Mouse (Mus musculus) stomach, embryonic 16.5 days (tissue): ENCODE data around the gene Chrna4. TPM values are rescaled to one million over a fixed set of nuclear protein-coding genes. Genes with fewer than 3 reads are reported as not detected.
A peak's percentile ranks its signal among the peaks of the same experiment; 100 is the strongest.

Experiments
- ATAC-seq: fragments of 200-750 bp; cut with Nextera tagmentation; 2 replicates; pipeline ENCODE4 v1.8.0; 2017; ENCODE audit warnings: moderate number of reproducible peaks, moderate TSS enrichment; ENCODE audit not compliant: insufficient read depth, low FRiP score
- H3K27ac ChIP-seq: fragments of 300-500 bp; sonication (generic); 2 replicates; pipeline ENCODE4 v1.5.1; 2014; ENCODE audit warnings: low read length
- H3K27me3 ChIP-seq: fragments of 300-500 bp; sonication (generic); 2 replicates; pipeline ENCODE4 v1.6.1; 2014; ENCODE audit warnings: low read length, control low read depth, mixed read lengths; ENCODE audit not compliant: control insufficient read depth, insufficient read depth
- H3K36me3 ChIP-seq: fragments of 300-500 bp; sonication (generic); 2 replicates; pipeline ENCODE4 v1.6.1; 2014; ENCODE audit warnings: low read length; ENCODE audit not compliant: control insufficient read depth, insufficient read depth
- H3K4me1 ChIP-seq: fragments of 300-500 bp; sonication (generic); 2 replicates; pipeline ENCODE4 v1.6.1; 2014; ENCODE audit warnings: low read length, control low read depth, mixed read lengths; ENCODE audit not compliant: control insufficient read depth, insufficient read depth
- H3K4me2 ChIP-seq: fragments of 300-500 bp; sonication (generic); 2 replicates; pipeline ENCODE4 v1.6.1; 2014; ENCODE audit warnings: low read depth, low read length, mixed read lengths
- H3K4me3 ChIP-seq: fragments of 300-500 bp; sonication (generic); replicated peaks from 2 replicates; pipeline ENCODE4 v1.5.1; 2014; ENCODE audit warnings: mild to moderate bottlenecking, low read length
- H3K9ac ChIP-seq: fragments of 300-500 bp; sonication (generic); 2 replicates; pipeline ENCODE4 v1.6.1; 2014; ENCODE audit warnings: low read length
- H3K9me3 ChIP-seq: fragments of 300-500 bp; sonication (generic); replicated peaks from 2 replicates; pipeline ENCODE4 v1.6.1; 2016; ENCODE audit warnings: low read length, control low read depth; ENCODE audit not compliant: control insufficient read depth
- WGBS: fragments of 180-500 bp; shearing (Covaris S2); extraction: QIAGEN DNeasy Blood & Tissue Kit; methylation state at CpG from one replicate; pipeline ENCODE4 v1.1.7; 2014; 5-methylcytosine and 5-hydroxymethylcytosine counted together
- polyA plus RNA-seq: library from polyadenylated mRNA; unstranded; fragments of >200 nt; fragmentation: Nextera tagmentation; extraction: Ambion mirVana; gene quantifications from 2 replicates; pipeline ENCODE4 v1.2.1, GENCODE M21; 2015

Chrna4 gene
- 0.81 and 1.2 TPM in 2 replicates for polyA plus RNA-seq

DNA sequence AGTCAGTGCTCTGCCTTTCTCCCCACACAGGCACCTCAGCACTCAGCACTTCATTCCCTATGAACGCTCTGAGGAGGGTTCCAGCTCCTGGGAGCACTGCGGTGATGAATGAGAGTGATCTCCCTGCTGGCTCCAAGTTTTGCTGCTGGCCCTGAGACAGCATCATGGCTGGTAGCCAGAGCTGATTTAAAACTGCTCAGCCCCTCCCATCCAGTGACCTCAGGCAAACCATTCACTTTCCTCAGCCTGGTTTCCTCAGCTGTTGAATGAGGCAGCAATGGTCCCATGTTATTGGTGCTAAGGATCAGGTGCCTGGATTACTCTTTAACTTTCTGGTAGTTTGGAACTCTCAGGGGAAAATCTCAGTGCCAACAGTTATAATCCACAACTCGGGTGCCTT is at the start of gene Chrna4:
Gene Chrna4 (minus strand): TSS at position 110 of the 400 bp plus-strand sequence.
- H3K27me3 ChIP-seq: peaks cover 25% of the 10 kb centered on the region
- ATAC-seq: peak; percentile 28; the same call in 1 of the 2 replicates
- H3K4me3 ChIP-seq: no peak within 1 kb of the TSS
- no peak within 1 kb of the TSS for H3K4me2 ChIP-seq
- no peaks in the 10 kb centered on the region for H3K9me3 ChIP-seq
- no peaks in the 10 kb centered on the region for H3K36me3 ChIP-seq
- H3K9ac ChIP-seq: no peak within 1 kb of the TSS
- WGBS: 32% methylated on average over 3 of the region's 3 CpGs
- no peak within 1 kb of the TSS for H3K27ac ChIP-seq
- H3K4me1 ChIP-seq: peaks cover 16% of the 10 kb centered on the region; the same call in 1 of the 2 replicates

DNA sequence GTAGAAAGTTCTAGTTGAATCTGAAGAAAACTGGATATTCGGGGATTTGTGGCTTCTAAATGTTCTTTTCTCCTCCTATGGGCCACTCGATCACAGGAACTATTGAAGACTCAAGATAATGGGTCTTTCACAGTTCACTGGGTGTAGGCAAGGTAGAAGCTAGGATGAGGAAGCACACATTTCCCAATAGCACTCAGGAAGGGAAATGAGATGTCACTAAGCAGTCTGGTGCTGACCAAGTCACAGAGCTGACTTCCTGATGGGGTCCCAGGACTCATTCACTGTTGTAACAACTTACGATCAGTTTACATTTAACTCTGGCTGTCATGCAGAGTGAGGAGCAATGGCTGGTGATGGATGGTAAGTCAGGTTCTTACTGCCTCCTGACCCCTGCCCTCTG is 46.8 kb upstream of the Chrna4 start:
- Histone ChIP-seq H3K9me3 (no peaks in the 10 kb centered on the region), H3K9ac (no peak overlapping the region), H3K27me3 (no peaks in the 10 kb centered on the region), H3K4me1 (no peaks in the 10 kb centered on the region), H3K27ac (no peak overlapping the region), H3K4me2 (no peak overlapping the region), H3K36me3 (no peaks in the 10 kb centered on the region), H3K4me3 (no peak overlapping the region)
- ATAC-seq: no peak
- 58% methylated on average over 3 of the region's 3 CpGs for WGBS

DNA sequence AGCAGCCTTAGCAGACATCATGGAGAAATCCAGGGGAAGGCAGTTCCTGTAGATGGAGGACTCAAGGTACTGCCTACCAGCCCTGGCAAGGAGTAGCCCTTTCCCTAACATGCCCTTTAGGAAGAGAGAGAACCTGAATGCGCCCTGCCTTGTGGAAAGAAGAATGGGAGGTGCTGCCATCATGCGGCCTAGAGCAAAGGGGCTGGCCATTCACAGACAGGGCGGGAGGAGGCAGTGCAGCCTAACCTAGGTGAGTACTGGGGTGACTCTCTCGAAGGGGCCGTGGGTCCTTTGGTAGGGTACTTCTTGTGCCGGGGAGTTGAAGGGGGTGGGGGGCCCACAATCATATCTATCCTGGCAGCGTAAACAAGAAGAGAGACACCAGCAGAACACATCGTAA is 41.7 kb upstream of the Chrna4 start:
- Histone ChIP-seq H3K27me3 (no peaks in the 10 kb centered on the region), H3K9me3 (no peaks in the 10 kb centered on the region), H3K4me3 (no peak overlapping the region), H3K9ac (no peak overlapping the region), H3K27ac (no peak overlapping the region), H3K36me3 (no peaks in the 10 kb centered on the region), H3K4me1 (0 out of 2 replicates have a peak, but pooled peaks cover 7% of the 10 kb centered on the region), H3K4me2 (no peak overlapping the region)
- ATAC-seq: no peak
- WGBS: 60% methylated on average over 8 of the region's 8 CpGs

DNA sequence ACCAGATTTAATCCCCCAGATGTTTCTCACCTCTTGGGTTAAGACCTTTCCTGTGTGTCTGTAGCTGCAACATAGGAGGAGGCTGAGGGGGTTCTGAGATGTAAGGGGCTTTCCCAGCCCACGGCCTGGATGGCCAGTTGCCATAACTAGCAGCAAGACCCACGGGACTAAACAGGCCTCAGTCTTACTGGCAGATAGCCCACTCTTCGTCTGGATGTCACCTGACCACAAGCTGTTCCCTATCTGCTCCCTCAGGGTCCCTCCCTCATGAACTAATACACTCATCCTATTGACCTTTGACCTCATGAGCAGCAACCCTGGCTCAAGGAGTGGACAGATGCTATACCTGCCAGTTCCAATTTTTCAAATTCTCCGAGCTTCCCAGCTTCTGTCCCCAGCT is 40.6 kb upstream of the Chrna4 start:
- 44% methylated on average over 4 of the region's 4 CpGs for WGBS

DNA sequence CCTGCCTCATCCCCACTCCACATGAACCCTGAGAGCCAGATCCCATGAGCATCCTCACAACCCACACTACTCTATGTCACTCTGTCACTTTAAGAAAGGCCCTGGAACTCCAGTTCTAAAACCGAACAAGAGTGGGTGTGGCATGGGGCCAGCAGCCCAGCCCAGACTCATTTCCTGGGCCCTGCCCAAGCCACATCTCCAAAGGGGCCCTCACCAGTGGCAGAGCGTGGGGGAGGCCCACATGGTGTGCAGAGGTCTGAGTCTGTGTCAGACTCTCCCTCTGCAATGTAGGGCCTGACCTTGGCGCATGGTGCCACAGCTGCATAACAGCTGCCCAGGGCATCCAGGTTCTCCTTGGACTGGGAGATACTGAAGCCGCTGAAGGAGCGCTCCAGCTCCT is 37.5 kb upstream of the Chrna4 start:
- peak; percentile 34; the same call in 1 of the 2 replicates for ATAC-seq
- Histone ChIP-seq H3K27ac (no peak overlapping the region), H3K4me1 (0 out of 2 replicates have a peak, but pooled peaks cover 7% of the 10 kb centered on the region), H3K36me3 (no peaks in the 10 kb centered on the region), H3K9me3 (no peaks in the 10 kb centered on the region), H3K9ac (0 out of 2 replicates have a peak overlapping the region, but pooled peaks have one; percentile 5), H3K4me3 (no peak overlapping the region), H3K27me3 (no peaks in the 10 kb centered on the region), H3K4me2 (no peak overlapping the region)
- 57% methylated on average over 5 of the region's 5 CpGs for WGBS

More for the DNA sequence above, 40.6 kb upstream of the Chrna4 start:
- H3K4me3 ChIP-seq: no peak overlapping the region
- ATAC-seq: 0 out of 2 replicates have a peak, but pooled peaks have one; percentile 9
- H3K36me3 ChIP-seq: no peaks in the 10 kb centered on the region
- H3K9ac ChIP-seq: no peak overlapping the region
- H3K4me1 ChIP-seq: 0 out of 2 replicates have a peak, but pooled peaks cover 7% of the 10 kb centered on the region
- H3K9me3 ChIP-seq: no peaks in the 10 kb centered on the region
- H3K4me2 ChIP-seq: no peak overlapping the region
- H3K27ac ChIP-seq: no peak overlapping the region
- no peaks in the 10 kb centered on the region for H3K27me3 ChIP-seq

DNA sequence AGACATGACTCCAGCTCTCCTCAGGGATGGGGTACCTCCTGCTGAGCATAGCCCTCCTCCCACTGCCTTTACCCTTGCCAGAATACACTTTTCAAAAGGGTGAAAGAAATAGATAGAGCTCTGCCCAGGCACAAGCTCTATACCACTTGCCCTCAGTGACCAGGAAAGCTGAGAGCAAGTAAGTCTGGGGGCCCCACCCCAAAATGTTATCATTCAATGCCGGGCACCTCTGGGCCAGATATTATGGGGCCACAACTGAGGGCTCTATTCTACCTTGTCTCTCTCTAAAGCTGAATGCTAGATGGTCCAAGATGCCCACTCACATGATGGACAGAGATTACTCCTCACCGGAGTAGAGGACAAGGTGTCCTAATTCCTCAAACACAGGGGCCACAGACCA is 36.2 kb upstream of the Chrna4 start:
- H3K9ac ChIP-seq: no peak overlapping the region
- H3K27me3 ChIP-seq: no peaks in the 10 kb centered on the region
- no peaks in the 10 kb centered on the region for H3K36me3 ChIP-seq
- H3K4me2 ChIP-seq: no peak overlapping the region
- H3K9me3 ChIP-seq: no peaks in the 10 kb centered on the region
- 0 out of 2 replicates have a peak, but pooled peaks cover 7% of the 10 kb centered on the region for H3K4me1 ChIP-seq
- no peak overlapping the region for H3K4me3 ChIP-seq
- 77% methylated on average over 2 of the region's 2 CpGs for WGBS
- no peak for ATAC-seq
- H3K27ac ChIP-seq: no peak overlapping the region

DNA sequence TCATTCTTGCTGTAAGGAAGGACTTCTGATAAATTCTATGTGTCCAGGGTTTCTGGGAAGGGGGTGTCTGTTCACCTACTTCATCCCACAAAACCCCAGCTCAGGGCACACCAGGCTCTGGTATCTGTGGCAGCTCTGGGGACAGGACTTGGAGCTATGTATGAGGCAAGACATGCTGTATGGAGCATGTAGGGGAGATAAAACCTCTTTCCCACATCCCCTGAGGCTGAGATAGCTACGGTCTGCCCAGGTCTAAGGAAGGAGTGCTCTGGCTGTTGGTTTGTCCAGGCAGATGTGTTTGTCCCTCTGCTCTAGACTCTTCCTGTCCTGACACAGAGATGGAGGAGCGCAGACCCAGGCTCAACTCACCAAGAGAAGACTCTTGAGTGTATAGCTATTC is 35.6 kb upstream of the Chrna4 start:
- Histone ChIP-seq H3K27me3 (no peaks in the 10 kb centered on the region), H3K4me2 (no peak overlapping the region), H3K27ac (no peak overlapping the region), H3K4me3 (no peak overlapping the region), H3K9ac (no peak overlapping the region), H3K9me3 (no peaks in the 10 kb centered on the region), H3K36me3 (no peaks in the 10 kb centered on the region), H3K4me1 (0 out of 2 replicates have a peak, but pooled peaks cover 7% of the 10 kb centered on the region)
- 90% methylated on average over 2 of the region's 2 CpGs for WGBS
- no peak for ATAC-seq

DNA sequence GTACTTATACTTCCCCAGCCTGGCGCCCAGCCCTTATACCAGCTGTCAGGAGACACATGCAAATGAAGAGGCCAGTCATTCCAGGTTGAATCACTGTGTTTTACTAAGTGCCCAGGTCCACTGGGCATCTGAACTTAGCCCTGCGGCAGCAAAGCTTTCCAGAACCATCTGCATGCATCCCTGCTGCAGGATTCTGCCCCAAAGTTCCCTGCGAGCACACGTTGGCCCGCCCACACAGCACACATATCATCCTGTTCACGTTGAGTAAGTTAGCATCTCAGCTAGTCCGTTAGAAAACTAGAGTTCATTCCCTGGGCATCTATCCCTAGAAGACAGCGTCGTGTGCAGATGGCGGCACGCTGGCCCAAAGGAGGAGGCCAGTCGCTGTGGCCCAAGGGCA is 32.2 kb upstream of the Chrna4 start:
- 82% methylated on average over 12 of the region's 12 CpGs for WGBS
- Histone ChIP-seq H3K4me2 (no peak overlapping the region), H3K4me1 (0 out of 2 replicates have a peak, but pooled peaks cover under 1% of the 10 kb centered on the region), H3K27me3 (no peaks in the 10 kb centered on the region), H3K4me3 (no peak overlapping the region), H3K36me3 (no peaks in the 10 kb centered on the region), H3K9me3 (no peaks in the 10 kb centered on the region), H3K27ac (no peak overlapping the region), H3K9ac (no peak overlapping the region)
- no peak for ATAC-seq

DNA sequence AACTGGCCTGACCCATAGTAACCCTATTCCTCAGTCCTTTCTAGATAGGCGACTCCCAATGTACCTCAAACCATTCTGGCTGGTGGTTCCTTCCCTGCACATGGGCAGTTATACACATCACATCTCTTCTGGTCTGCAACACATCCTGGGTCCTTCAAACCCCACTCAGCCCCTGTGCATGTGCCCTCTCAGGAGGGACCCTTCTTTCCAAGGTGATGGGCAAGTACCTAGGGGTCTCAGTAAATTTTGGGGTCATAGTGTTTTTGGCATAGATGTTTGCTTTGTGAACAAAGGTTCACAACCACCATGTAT is 29.0 kb upstream of the Chrna4 start:
- Histone ChIP-seq H3K27ac (no peak overlapping the region), H3K4me2 (no peak overlapping the region), H3K9me3 (no peaks in the 10 kb centered on the region), H3K36me3 (no peaks in the 10 kb centered on the region), H3K9ac (no peak overlapping the region), H3K27me3 (no peaks in the 10 kb centered on the region), H3K4me3 (no peak overlapping the region), H3K4me1 (no peaks in the 10 kb centered on the region)
- ATAC-seq: peak; percentile 27; the same call in 1 of the 2 replicates
- 0% methylated on average over 1 of the region's 1 CpGs for WGBS
